Mouse (Mus musculus) testis, adult 2 months (tissue): ENCODE measurements around the gene Cars2.

Source experiments
- CTCF ChIP-seq: fragments of 200-500 bp; IDR thresholded peaks from 2 replicates; pipeline ENCODE4 v1.5.1; 2012; ENCODE audit warnings: low read depth, mild to moderate bottlenecking, inconsistent platforms, low read length, moderate library complexity; ENCODE audit not compliant: control insufficient read depth, insufficient read depth, insufficient replicate concordance
- POLR2A ChIP-seq: fragments of 200-500 bp; IDR thresholded peaks from 2 replicates; pipeline ENCODE4 v1.6.1; 2012; ENCODE audit warnings: low read depth, mild to moderate bottlenecking, inconsistent platforms, low read length, moderate library complexity; ENCODE audit not compliant: control insufficient read depth

DNA sequence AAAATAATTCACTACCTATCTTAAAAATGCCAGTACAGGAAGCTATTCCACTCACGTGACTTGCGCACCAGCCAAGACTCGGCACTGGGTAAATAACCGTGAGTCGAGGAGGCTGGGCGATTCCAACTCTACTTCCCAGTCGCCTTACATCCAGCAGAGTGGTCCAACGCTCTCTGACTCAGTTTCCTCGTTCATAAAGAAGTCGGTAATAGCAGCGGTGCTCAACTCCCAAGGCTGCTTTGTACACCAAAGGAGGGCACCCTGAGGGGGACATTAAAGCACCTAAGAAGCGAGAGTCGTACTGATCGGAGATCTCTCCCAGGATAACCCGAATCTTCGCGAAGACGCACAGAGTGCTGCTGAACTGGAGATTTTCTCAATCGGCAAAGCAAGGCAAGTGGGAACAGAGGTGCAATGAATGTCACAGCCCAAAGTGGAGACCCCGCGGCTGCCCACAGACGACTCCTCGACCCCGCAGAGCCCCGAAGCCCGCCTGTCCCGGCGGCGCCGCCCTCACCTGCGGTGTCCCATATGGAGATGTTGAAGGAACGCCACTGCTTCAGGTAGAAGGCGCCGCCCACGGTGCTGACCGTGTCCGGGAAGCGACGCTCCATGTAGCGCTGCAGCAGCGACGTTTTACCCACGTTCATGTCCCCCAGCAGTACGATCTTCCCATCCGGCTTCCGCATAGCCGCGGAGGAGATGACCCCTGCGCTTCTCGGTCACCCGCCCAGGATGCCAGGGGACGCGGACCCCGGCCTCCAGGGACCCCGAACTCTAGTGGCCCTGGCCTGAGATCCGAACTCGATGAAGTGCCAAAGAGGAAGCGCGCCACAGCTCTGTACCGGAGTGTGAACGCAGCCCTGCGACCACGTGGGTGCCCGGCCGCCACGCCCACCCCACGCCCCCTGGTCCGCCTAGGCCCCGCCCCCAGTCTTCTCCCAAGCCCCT is 72.5 kb downstream of the Cars2 start, which contains the start of gene Rab20:
- TF ChIP-seq CTCF = no peak
- peak; percentile 61 for TF ChIP-seq POLR2A
